24 mouse cellular contexts compared by ENCODE assay signal in the genomic region with DNA sequence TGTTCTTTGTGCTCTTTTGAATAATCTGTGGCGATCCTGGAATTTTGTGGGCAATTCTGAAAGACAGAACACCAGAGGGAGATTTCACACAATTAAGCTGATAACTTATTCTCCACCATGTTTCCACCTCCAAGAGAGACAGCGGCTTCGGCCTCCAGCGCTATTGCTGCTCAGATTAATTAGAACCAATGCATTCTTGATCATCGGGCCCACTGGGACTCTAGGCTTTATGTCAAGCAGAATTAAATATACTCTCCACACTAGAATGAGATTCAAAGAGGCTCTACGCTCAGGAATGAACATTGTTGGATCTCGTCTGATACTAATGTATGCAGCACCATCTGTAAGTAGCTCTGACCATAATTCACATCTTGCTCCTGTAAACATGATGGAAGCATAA.
"Had no signal": no experiment of that assay in that cellular context is flagged by ENCODE, and none has a peak within 500 bp of the region (broad histone marks: within the 10 kb centered on the region; RNA-seq: fewer than 3 reads in every experiment).

No protein-coding gene starts in this region.

- H3K36me3 ChIP-seq: heart, embryonic 10.5 days; heart, embryonic 12.5 days; hindbrain, embryonic 10.5 days; hindbrain, embryonic 12.5 days; hindbrain, embryonic 15.5 days; intestine, embryonic 15.5 days; limb, embryonic 10.5 days; limb, embryonic 12.5 days had no signal

- H3K4me3 ChIP-seq: gastrocnemius, adult 2 months; heart, embryonic 10.5 days; heart, embryonic 12.5 days; hindbrain, embryonic 10.5 days; hindbrain, embryonic 12.5 days; hindbrain, embryonic 15.5 days; intestine, embryonic 15.5 days; layer of hippocampus, adult 2 months; left cerebral cortex, adult 2 months; limb, embryonic 10.5 days; limb, embryonic 12.5 days had no signal

- ATAC-seq: inflammation-experienced regulatory T-cells, adult 6 months; intestine, embryonic 15.5 days; intestine, postnatal 0 days had no signal

- H3K4me2 ChIP-seq: heart, embryonic 12.5 days; hindbrain, embryonic 12.5 days; hindbrain, embryonic 15.5 days; intestine, embryonic 15.5 days; limb, embryonic 12.5 days; liver, embryonic 11.5 days had no signal

- H3K27me3 ChIP-seq: hindbrain, embryonic 12.5 days; hindbrain, embryonic 15.5 days; intestine, embryonic 15.5 days had no signal

- DNase-seq: gastrocnemius, adult 2 months; gastrocnemius, postnatal 10 days; gastrocnemius, postnatal 25 days; heart, postnatal 10 days; heart, postnatal 4 days; kidney, adult 18-20 months; kidney, adult 8-10 months; kidney, postnatal 10 days; kidney, postnatal 25 days; kidney, postnatal 4 days; liver had no signal

- H3K27ac ChIP-seq: gastrocnemius, adult 2 months; heart, embryonic 10.5 days; hindbrain, embryonic 10.5 days; hindbrain, embryonic 12.5 days; hindbrain, embryonic 15.5 days; intestine, embryonic 15.5 days; layer of hippocampus, adult 2 months; left cerebral cortex, adult 2 months; limb, embryonic 10.5 days; limb, embryonic 12.5 days had no signal

- H3K9ac ChIP-seq: heart, embryonic 12.5 days; hindbrain, embryonic 12.5 days; hindbrain, embryonic 15.5 days; intestine, embryonic 15.5 days; limb, embryonic 12.5 days had no signal

- H3K4me1 ChIP-seq: hindbrain, embryonic 10.5 days; hindbrain, embryonic 12.5 days; hindbrain, embryonic 15.5 days; intestine, embryonic 15.5 days; limb, embryonic 12.5 days had no signal

- H3K9me3 ChIP-seq: heart, embryonic 10.5 days; heart, embryonic 12.5 days; hindbrain, embryonic 10.5 days; hindbrain, embryonic 12.5 days; hindbrain, embryonic 15.5 days; intestine, embryonic 15.5 days; limb, embryonic 10.5 days; limb, embryonic 12.5 days had no signal
